Mouse (Mus musculus) heart, embryonic 14.5 days (tissue): ENCODE data around the gene Tcl1b3. TPM values are rescaled to one million over a fixed set of nuclear protein-coding genes. Genes with fewer than 3 reads are reported as not detected.
"Not testable (repeated sequence)": the region's sequence is repeated elsewhere in the genome, so short reads cannot be mapped to it uniquely, and the experiment has no call there.

Experiments used
- ATAC-seq: fragments of 200-750 bp; cut with Nextera tagmentation; 2 replicates; pipeline ENCODE4 v1.8.0; 2017; ENCODE audit warnings: low read depth, moderate TSS enrichment; ENCODE audit not compliant: insufficient number of reproducible peaks, insufficient read depth, low FRiP score
- H3K27ac ChIP-seq, 2 experiments: fragments of 200-500 bp in 1 of 2; fragments of 300-500 bp in 1 of 2; sonication (generic) in 1 of 2; replicated peaks in 1 of 2; 2 replicates each; pipeline ENCODE4 v1.5.1; 2012 to 2014; ENCODE audit warnings: low read depth in 2 of 2, low read length in 2 of 2, control low read depth in 1 of 2, mild to moderate bottlenecking in 1 of 2, mixed read lengths in 1 of 2; ENCODE audit not compliant: control insufficient read depth in 1 of 2, insufficient read depth in 1 of 2
- H3K27me3 ChIP-seq: fragments of 300-500 bp; sonication (generic); 2 replicates; pipeline ENCODE4 v1.6.1; 2014; ENCODE audit warnings: mild to moderate bottlenecking, low read length, control low read depth; ENCODE audit not compliant: control insufficient read depth, insufficient read depth
- H3K36me3 ChIP-seq: fragments of 300-500 bp; sonication (generic); 2 replicates; pipeline ENCODE4 v1.6.1; 2014; ENCODE audit warnings: mild to moderate bottlenecking, control low read depth, low read length, mixed read lengths; ENCODE audit not compliant: control insufficient read depth, insufficient read depth
- H3K4me1 ChIP-seq, 2 experiments: fragments of 200-500 bp in 1 of 2; fragments of 300-500 bp in 1 of 2; sonication (generic) in 1 of 2; 2 replicates each; pipeline ENCODE4 v1.6.1; 2012 to 2014; ENCODE audit warnings: low read length in 2 of 2, control low read depth in 1 of 2, mixed read lengths in 1 of 2; ENCODE audit not compliant: control insufficient read depth in 2 of 2, insufficient read depth in 2 of 2
- H3K4me2 ChIP-seq: fragments of 300-500 bp; sonication (generic); 2 replicates; pipeline ENCODE4 v1.6.1; 2014; ENCODE audit warnings: mild to moderate bottlenecking, low read length
- H3K4me3 ChIP-seq, 2 experiments: fragments of 200-500 bp in 1 of 2; fragments of 300-500 bp in 1 of 2; sonication (generic) in 1 of 2; 2 replicates each; pipeline ENCODE4 v1.5.1; 2012 to 2014; ENCODE audit warnings: low read length in 2 of 2, mild to moderate bottlenecking in 2 of 2, control low read depth in 1 of 2, low read depth in 1 of 2, moderate library complexity in 1 of 2; ENCODE audit not compliant: control insufficient read depth in 1 of 2, insufficient read depth in 1 of 2
- H3K9ac ChIP-seq: fragments of 300-500 bp; sonication (generic); 2 replicates; pipeline ENCODE4 v1.6.1; 2014; ENCODE audit warnings: mild to moderate bottlenecking, low read length
- H3K9me3 ChIP-seq: fragments of 300-500 bp; sonication (generic); 2 replicates; pipeline ENCODE4 v1.6.1; 2016; ENCODE audit warnings: low read length, control low read depth; ENCODE audit not compliant: control insufficient read depth
- WGBS: fragments of 180-500 bp; shearing (Covaris S2); extraction: QIAGEN DNeasy Blood & Tissue Kit; methylation state at CpG from one replicate; pipeline ENCODE4 v1.1.7; 2014; 5-methylcytosine and 5-hydroxymethylcytosine counted together
- polyA plus RNA-seq: library from polyadenylated mRNA; unstranded; fragments of >200 nt; fragmentation: Nextera tagmentation; extraction: Ambion mirVana; gene quantifications from 2 replicates; pipeline ENCODE4 v1.2.1, GENCODE M21; 2014

The Tcl1b3 gene
- not detected in 2 replicates for polyA plus RNA-seq

DNA sequence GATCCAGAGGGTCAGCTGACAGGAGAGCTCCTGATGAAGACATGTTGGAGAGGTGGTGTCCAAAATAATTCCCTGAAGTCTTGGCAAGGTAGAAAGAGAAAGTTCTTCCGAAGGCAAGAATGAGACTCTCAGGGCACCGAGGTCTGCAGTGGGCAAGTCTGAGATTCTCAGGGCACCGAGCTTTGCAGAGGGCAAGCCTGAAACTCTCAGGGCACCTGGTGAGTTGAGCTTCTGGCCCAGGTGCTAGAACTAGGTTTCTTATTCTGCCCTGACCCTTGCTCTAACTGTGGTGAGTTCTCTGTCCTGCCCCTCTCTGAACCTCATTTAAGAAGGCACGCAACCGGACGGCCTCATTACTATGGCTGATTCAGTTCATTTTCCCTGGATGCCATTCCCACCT, at the start of gene Tcl1b3:
Gene Tcl1b3, plus strand, starts transcription at position 301 of the 400 bp plus-strand sequence.
- H3K27ac ChIP-seq, H3K4me3 ChIP-seq, H3K27me3 ChIP-seq, H3K36me3 ChIP-seq, H3K9ac ChIP-seq, H3K9me3 ChIP-seq, H3K4me1 ChIP-seq, H3K4me2 ChIP-seq, ATAC-seq: not testable (repeated sequence)
- WGBS = 87% methylated on average over 6 of the region's 6 CpGs

DNA sequence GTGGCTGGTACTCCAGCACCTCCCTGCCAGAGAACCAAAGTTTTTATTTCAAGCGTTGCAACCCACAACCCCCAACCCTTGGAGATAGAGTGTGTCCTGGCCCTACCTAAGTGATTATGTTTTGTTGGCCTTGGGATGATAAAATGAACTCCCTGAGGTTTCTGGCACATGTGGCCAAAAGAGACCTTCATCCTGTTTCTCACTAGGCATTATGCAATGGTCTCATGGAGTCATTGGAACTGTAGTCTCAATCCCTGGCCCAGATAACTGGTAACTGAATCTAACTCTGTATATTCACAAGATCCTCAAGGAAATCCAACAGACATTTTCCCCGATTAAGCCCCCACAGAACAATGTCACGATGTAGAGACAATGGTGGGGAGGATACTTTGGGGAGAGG, 47.7 kb upstream of the Tcl1b3 start:
- 79% methylated on average over 3 of the region's 3 CpGs for WGBS

DNA sequence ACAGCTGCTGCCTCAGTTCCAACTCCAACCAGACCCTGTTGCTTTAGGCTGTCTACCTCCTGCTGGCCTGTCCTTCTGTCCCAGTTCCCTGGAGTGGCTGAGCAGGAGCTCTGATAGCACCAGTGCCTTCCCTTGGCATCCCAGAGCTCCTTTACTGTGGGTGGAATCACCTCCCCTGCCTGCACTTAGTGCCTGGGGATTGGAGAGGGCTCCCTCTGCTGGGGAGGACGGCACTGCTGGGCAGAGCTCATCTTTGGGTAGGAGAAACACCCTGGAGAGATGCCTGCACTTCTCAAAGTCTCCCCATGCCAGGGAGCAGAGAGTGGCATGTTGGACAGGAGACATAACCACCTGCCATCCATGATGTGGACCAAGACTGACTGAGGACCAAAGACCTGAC, 45.9 kb upstream of the Tcl1b3 start:
- 0% methylated on average over 1 of the region's 1 CpGs for WGBS
- H3K27ac ChIP-seq, H3K4me3 ChIP-seq, H3K27me3 ChIP-seq, H3K4me2 ChIP-seq, H3K36me3 ChIP-seq, H3K9me3 ChIP-seq, ATAC-seq, H3K4me1 ChIP-seq, H3K9ac ChIP-seq: not testable (repeated sequence)

More for the DNA sequence above, 47.7 kb upstream of the Tcl1b3 start:
- no peak overlapping the region for H3K27ac ChIP-seq
- ATAC-seq = no peak
- H3K9ac ChIP-seq = no peak overlapping the region
- no peaks in the 10 kb centered on the region for H3K27me3 ChIP-seq
- no peak overlapping the region for H3K4me2 ChIP-seq
- H3K36me3 ChIP-seq = no peaks in the 10 kb centered on the region
- no peaks in the 10 kb centered on the region for H3K9me3 ChIP-seq
- H3K4me3 ChIP-seq = no peak overlapping the region
- no peaks in the 10 kb centered on the region for H3K4me1 ChIP-seq

DNA sequence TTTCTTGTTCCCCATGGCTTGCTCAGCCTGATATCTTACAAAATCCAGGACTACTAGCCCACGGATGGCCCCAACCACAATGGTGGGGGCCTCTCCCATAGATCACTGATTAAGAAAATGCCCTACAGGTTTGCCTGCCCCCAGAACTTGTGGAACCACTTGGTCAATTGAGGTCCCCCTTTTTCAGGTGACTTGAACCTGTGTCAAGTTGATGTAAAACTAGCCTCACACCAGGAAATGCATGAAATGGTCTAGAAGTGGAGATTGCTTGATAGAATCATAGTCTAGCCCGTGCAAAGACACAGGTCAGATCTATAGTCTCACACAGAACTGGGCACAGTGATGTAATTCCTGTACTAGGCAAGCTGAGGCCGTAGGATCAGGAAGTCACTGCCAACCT, 45.1 kb upstream of the Tcl1b3 start, which contains the start of gene Tcl1b2:
Gene Tcl1b2, plus strand, starts transcription at position 301 of the 400 bp plus-strand sequence.
- Histone ChIP-seq H3K36me3 (no peaks in the 10 kb centered on the region), H3K9me3 (no peaks in the 10 kb centered on the region), H3K4me2 (no peak within 1 kb of the TSS), H3K4me3 (no peak within 1 kb of the TSS), H3K27me3 (no peaks in the 10 kb centered on the region), H3K4me1 (no peaks in the 10 kb centered on the region), H3K9ac (no peak within 1 kb of the TSS), H3K27ac (no peak within 1 kb of the TSS)
- 63% methylated on average over 3 of the region's 3 CpGs for WGBS
- no peak for ATAC-seq

DNA sequence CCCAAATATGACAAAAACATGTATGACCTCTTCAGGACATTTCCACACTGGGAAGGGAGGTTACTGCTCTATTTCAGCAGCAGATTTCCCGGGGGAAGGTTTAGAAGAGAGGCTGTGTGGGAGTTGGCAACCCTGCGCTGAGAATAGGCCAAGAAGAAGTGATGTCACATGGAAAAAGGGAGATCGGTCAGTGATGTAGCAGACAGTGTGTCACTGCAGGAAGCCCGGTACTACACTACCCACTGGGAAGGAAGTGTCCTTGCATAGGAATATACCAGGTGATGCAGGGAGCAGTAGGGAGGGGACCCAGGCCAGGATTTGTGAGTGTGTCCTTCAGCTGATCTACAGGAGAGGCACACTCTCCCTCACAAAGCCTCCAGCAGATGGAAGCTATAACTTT, 35.6 kb upstream of the Tcl1b3 start:
- not testable (repeated sequence) for H3K4me1 ChIP-seq, H3K9ac ChIP-seq, H3K27me3 ChIP-seq, H3K36me3 ChIP-seq, H3K4me3 ChIP-seq, H3K4me2 ChIP-seq, H3K9me3 ChIP-seq, ATAC-seq, H3K27ac ChIP-seq
- WGBS = 46% methylated on average over 4 of the region's 4 CpGs

DNA sequence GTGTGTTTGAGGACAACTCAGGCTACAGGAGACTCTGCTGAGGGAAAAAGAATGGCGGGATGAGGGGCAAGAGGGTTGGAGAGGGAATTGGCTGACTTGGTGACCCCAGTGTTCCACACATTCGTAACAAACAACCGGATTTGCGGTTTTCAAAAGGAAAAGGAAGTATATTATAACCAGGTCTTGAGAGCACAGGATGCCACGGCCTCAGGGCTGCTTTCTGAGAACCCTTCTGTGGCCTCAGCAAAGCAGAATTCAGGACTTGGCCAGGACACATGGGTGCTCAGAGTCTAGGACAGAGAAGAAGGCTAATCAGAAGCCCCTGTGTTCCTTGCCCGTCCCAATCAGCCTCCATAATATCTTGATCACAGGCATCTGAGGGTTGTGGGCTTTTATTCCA, 32.0 kb upstream of the Tcl1b3 start:
- H3K9me3 ChIP-seq = no peaks in the 10 kb centered on the region
- H3K27ac ChIP-seq = no peak overlapping the region
- H3K27me3 ChIP-seq = no peaks in the 10 kb centered on the region
- H3K4me2 ChIP-seq = no peak overlapping the region
- H3K36me3 ChIP-seq = no peaks in the 10 kb centered on the region
- no peak overlapping the region for H3K4me3 ChIP-seq
- H3K9ac ChIP-seq = no peak overlapping the region
- WGBS = 77% methylated on average over 6 of the region's 6 CpGs
- H3K4me1 ChIP-seq = no peaks in the 10 kb centered on the region
- no peak for ATAC-seq

DNA sequence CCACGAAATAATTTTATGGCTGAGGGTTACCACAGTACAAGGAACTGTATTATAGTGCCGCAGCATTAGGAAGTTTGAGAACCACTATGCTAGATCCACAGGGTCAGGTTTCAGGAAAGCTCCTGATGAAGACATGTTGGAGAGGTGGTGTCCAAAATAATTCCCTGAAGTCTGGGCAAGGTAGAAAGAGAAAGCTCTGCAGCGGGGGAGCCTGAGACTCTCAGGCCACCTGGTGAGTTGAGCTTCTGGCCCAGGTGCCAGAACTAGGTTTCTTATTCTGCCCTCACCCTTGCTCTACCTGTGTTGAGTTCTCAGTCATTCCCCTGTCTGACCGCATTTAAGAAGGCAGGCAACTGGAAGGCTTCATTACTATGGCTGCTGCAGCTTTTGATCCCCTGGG, 31.5 kb upstream of the Tcl1b3 start, which contains the start of gene Tcl1b1:
Gene Tcl1b1, plus strand, starts transcription at position 301 of the 400 bp plus-strand sequence.
- no peak within 1 kb of the TSS for H3K4me3 ChIP-seq
- WGBS = 73% methylated on average over 4 of the region's 4 CpGs
- no peaks in the 10 kb centered on the region for H3K36me3 ChIP-seq
- no peak for ATAC-seq
- H3K27me3 ChIP-seq = no peaks in the 10 kb centered on the region
- no peak within 1 kb of the TSS for H3K9ac ChIP-seq
- H3K9me3 ChIP-seq = no peaks in the 10 kb centered on the region
- no peaks in the 10 kb centered on the region for H3K4me1 ChIP-seq
- no peak within 1 kb of the TSS for H3K4me2 ChIP-seq
- no peak within 1 kb of the TSS for H3K27ac ChIP-seq

DNA sequence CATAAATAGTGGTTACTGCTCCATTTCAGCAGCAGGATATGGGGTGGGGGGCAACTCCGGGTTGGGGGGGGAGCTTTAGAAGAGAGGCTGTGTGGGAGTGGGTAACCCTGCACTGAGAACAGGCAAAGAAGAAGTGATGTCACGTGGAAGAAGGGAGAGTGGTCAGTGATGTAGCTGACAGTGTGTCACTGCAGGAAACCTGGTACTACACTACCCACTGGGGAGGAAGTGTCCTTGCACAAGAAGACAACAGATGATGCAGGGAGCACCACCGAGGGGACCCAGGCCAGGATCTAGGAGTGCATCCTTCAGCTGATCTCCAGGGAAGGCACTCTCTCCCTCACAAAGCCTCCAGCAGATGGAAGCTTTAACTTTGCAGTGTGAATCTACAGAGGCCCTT, 24.1 kb upstream of the Tcl1b3 start:
- Histone ChIP-seq H3K4me3 (no peak overlapping the region), H3K27ac (no peak overlapping the region), H3K9me3 (no peaks in the 10 kb centered on the region), H3K4me2 (no peak overlapping the region), H3K9ac (no peak overlapping the region), H3K4me1 (no peaks in the 10 kb centered on the region), H3K36me3 (no peaks in the 10 kb centered on the region), H3K27me3 (no peaks in the 10 kb centered on the region)
- ATAC-seq = no peak
- WGBS = 51% methylated on average over 3 of the region's 3 CpGs
